Mouse (Mus musculus) hindbrain, embryonic 16.5 days (tissue): ENCODE results near the gene Rbm43. TPM values are rescaled to one million over a fixed set of nuclear protein-coding genes. Genes with fewer than 3 reads are reported as not detected.
"Not testable (repeated sequence)": the region's sequence is repeated elsewhere in the genome, so short reads cannot be mapped to it uniquely, and the experiment has no call there.

Experiments
- ATAC-seq: fragments of 200-750 bp; cut with Nextera tagmentation; 2 replicates; pipeline ENCODE4 v1.8.0; 2017; ENCODE audit warnings: moderate TSS enrichment, moderate library complexity
- H3K27ac ChIP-seq: fragments of 300-500 bp; sonication (generic); 2 replicates; pipeline ENCODE4 v1.5.1; 2014; ENCODE audit warnings: low read depth, mild to moderate bottlenecking, control low read depth, low read length, moderate library complexity
- H3K27me3 ChIP-seq: fragments of 300-500 bp; sonication (generic); replicated peaks from 2 replicates; pipeline ENCODE4 v1.6.1; 2014; ENCODE audit warnings: low read length; ENCODE audit not compliant: control insufficient read depth, insufficient read depth
- H3K36me3 ChIP-seq: fragments of 300-500 bp; sonication (generic); 2 replicates; pipeline ENCODE4 v1.6.1; 2014; ENCODE audit warnings: mild to moderate bottlenecking, low read length, moderate library complexity, mixed read lengths; ENCODE audit not compliant: control insufficient read depth, insufficient read depth
- H3K4me1 ChIP-seq: fragments of 300-500 bp; sonication (generic); 2 replicates; pipeline ENCODE4 v1.6.1; 2014; ENCODE audit warnings: low read depth, low read length; ENCODE audit not compliant: control insufficient read depth, insufficient read depth
- H3K4me2 ChIP-seq: fragments of 300-500 bp; sonication (generic); 2 replicates; pipeline ENCODE4 v1.6.1; 2014; ENCODE audit warnings: mild to moderate bottlenecking, low read length, control low read depth, moderate library complexity
- H3K4me3 ChIP-seq: fragments of 300-500 bp; sonication (generic); 2 replicates; pipeline ENCODE4 v1.5.1; 2014; ENCODE audit warnings: mild to moderate bottlenecking, low read length, control low read depth, moderate library complexity
- H3K9ac ChIP-seq: fragments of 300-500 bp; sonication (generic); 2 replicates; pipeline ENCODE4 v1.6.1; 2014; ENCODE audit warnings: low read depth, mild to moderate bottlenecking, control low read depth, low read length, moderate library complexity
- H3K9me3 ChIP-seq: fragments of 300-500 bp; sonication (generic); 2 replicates; pipeline ENCODE4 v1.6.1; 2014; ENCODE audit warnings: mild to moderate bottlenecking, low read length, moderate library complexity; ENCODE audit not compliant: control insufficient read depth
- whole genome bisulfite sequencing: fragments of 180-500 bp; shearing (Covaris S2); extraction: QIAGEN DNeasy Blood & Tissue Kit; methylation state at CpG from one replicate; pipeline ENCODE4 v1.1.7; 2014; 5-methylcytosine and 5-hydroxymethylcytosine counted together
- polyA plus RNA-seq: library from polyadenylated mRNA; unstranded; fragments of >200 nt; fragmentation: Nextera tagmentation; extraction: Ambion mirVana; gene quantifications from 2 replicates; pipeline ENCODE4 v1.2.1, GENCODE M21; 2015

Rbm43 gene
- polyA plus RNA-seq, 1 experiment from 2014 or later, result 11.1 TPM

DNA sequence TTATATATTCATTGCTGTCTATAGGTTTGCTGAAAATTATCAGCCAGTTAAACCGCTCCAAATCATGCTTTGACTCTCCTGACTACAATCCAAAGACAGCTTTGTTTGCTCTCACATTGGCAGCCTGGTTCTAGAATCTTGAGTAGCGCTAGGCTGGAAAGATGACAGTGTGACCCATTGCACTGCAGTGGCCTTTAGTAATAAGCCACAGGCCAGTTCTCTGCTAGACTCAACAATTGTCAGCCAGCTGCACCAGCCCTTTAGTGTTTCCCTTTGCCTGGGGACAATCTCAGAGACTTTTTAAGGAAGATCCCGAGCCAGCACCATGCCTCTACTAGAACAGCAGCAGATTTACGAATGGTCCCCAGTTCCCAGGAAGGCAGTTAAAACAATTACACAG lies 44.0 kb downstream of the Rbm43 start:
- Histone ChIP-seq H3K4me1 (no peaks in the 10 kb centered on the region), H3K9ac (no peak overlapping the region), H3K36me3 (no peaks in the 10 kb centered on the region), H3K27me3 (no peaks in the 10 kb centered on the region), H3K27ac (no peak overlapping the region), H3K9me3 (no peaks in the 10 kb centered on the region; the same call in 1 of the 2 replicates), H3K4me3 (no peak overlapping the region), H3K4me2 (no peak overlapping the region)
- ATAC-seq, result no peak
- WGBS, result 87% methylated on average over 4 of the region's 4 CpGs

DNA sequence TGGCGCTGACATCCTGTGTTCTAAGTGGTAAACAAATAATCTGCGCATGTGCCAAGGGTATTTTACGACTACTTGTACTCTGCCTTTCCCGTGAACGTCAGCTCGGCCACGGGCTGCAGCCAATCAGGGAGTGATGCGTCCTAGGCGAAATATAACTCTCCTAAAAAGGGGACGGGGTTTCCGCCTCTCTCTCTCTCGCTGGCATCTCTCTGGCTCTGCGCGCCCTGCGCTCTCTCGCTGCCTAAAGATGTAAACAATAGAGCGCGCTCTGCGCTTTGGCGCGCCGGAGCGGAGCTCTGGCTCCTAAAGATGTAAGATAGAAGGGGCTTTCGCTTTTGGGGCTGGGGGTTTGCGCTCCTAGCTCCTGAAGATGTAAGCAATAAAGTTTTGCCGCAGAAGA lies 44.8 kb downstream of the Rbm43 start:
- H3K9ac ChIP-seq, H3K36me3 ChIP-seq, H3K4me2 ChIP-seq, H3K4me1 ChIP-seq, ATAC-seq, H3K27ac ChIP-seq, H3K27me3 ChIP-seq, H3K4me3 ChIP-seq, H3K9me3 ChIP-seq: not testable (repeated sequence)
- WGBS, result 98% methylated on average over 10 of the region's 26 CpGs

GRCm38 (mm10) chr2:51880143-51880542 lies 54.8 kb downstream of the Rbm43 start:
- Histone ChIP-seq H3K9ac (no peak overlapping the region), H3K9me3 (no peaks in the 10 kb centered on the region), H3K27ac (no peak overlapping the region), H3K27me3 (no peaks in the 10 kb centered on the region), H3K4me2 (no peak overlapping the region), H3K36me3 (no peaks in the 10 kb centered on the region), H3K4me1 (no peaks in the 10 kb centered on the region), H3K4me3 (no peak overlapping the region)
- WGBS, result 72% methylated on average over 1 of the region's 1 CpGs
- no peak for ATAC-seq

Other genes starting within 250 kb of the Rbm43 start
- 4.8 and 6.2 TPM in 2 replicates for gene Nmi, start 38.3 kb upstream of the Rbm43 start, polyA plus RNA-seq
- gene Tnfaip6, start 102.8 kb upstream of the Rbm43 start, polyA plus RNA-seq, result 3.8 and 4.1 TPM in 2 replicates
- 10.2 and 13.2 TPM in 2 replicates for gene Rif1, start 137.7 kb upstream of the Rbm43 start, polyA plus RNA-seq